In genomic region chrX:164420518-164420917, GRCm38 (mm10) we compare ENCODE assay signal across 8 mouse cellular contexts. TPM values are rescaled to one million over a fixed set of nuclear protein-coding genes. Genes with fewer than 3 reads are reported as not detected.
DNase-seq lines count a peak whose midpoint lies in the region; ATAC-seq and TF ChIP-seq lines count a peak whose summit lies in the region.

No protein-coding gene starts in this region.

- H3K27ac ChIP-seq in lung, embryonic 14.5 days (ENCODE audit: low read depth), result no peak overlapping the region
- H3K27ac ChIP-seq in embryonic fibroblast, embryonic 13.5 days (ENCODE audit: insufficient read depth, low read length), result no peak overlapping the region
- H3K27ac ChIP-seq in limb, embryonic 10.5 days, result no peak overlapping the region
- no peak overlapping the region for H3K27ac ChIP-seq in neural tube, embryonic 13.5 days (replicated peaks)

- no peak for TF ChIP-seq POLR2A in embryonic fibroblast, embryonic 13.5 days (IDR thresholded peaks at IDR 0.05; ENCODE audit: low read depth, low read length)

- H3K4me1 ChIP-seq in lung, embryonic 14.5 days (ENCODE audit: insufficient read depth), result no peaks in the 10 kb centered on the region
- no peaks in the 10 kb centered on the region for H3K4me1 ChIP-seq in embryonic fibroblast, embryonic 13.5 days (ENCODE audit: control insufficient read depth, insufficient read depth, low read length)
- H3K4me1 ChIP-seq in limb, embryonic 10.5 days, result peaks cover 3% of the 10 kb centered on the region; the same call in 1 of the 2 replicates
- H3K4me1 ChIP-seq in neural tube, embryonic 13.5 days (replicated peaks), result peaks cover 11% of the 10 kb centered on the region

- no peak for ATAC-seq in lung, embryonic 14.5 days (ENCODE audit: insufficient read depth)
- ATAC-seq in neural tube, embryonic 13.5 days (ENCODE audit: low read depth), result no peak

- H3K9ac ChIP-seq in lung, embryonic 14.5 days, result peak overlapping the region; percentile 64
- H3K9ac ChIP-seq in neural tube, embryonic 13.5 days, result peak overlapping the region; percentile 73

- no peak for DNase-seq in lung, embryonic 14.5 days
- no peak for DNase-seq in lung, postnatal 10 days
- no peak for DNase-seq in limb, embryonic 10.5 days (ENCODE audit: low spot score)
- no peak for DNase-seq in cerebellum, adult 11 months
- DNase-seq in cerebellum, postnatal 4 days (ENCODE audit: low spot score in 2 of 2), result no peak
- DNase-seq in thymus, postnatal 36 days, result no peak

- peaks cover 26% of the 10 kb centered on the region for H3K36me3 ChIP-seq in lung, embryonic 14.5 days (ENCODE audit: insufficient read depth)
- peaks cover 27% of the 10 kb centered on the region for H3K36me3 ChIP-seq in limb, embryonic 10.5 days
- H3K36me3 ChIP-seq in neural tube, embryonic 13.5 days, result 0 out of 2 replicates have a peak, but pooled peaks cover 4% of the 10 kb centered on the region

- no peak for TF ChIP-seq CTCF in lung, embryonic 14.5 days (IDR thresholded peaks at IDR 0.05; ENCODE audit: low read depth)
- no peak for TF ChIP-seq CTCF in embryonic fibroblast, embryonic 13.5 days (IDR thresholded peaks at IDR 0.05; ENCODE audit: borderline replicate concordance, insufficient read depth, low read length)

- no peaks in the 10 kb centered on the region for H3K9me3 ChIP-seq in lung, embryonic 14.5 days (ENCODE audit: low read depth, low read length)
- H3K9me3 ChIP-seq in limb, embryonic 10.5 days (replicated peaks), result no peaks in the 10 kb centered on the region
- H3K9me3 ChIP-seq in neural tube, embryonic 13.5 days, result no peaks in the 10 kb centered on the region

- peak overlapping the region; percentile 55 for H3K4me2 ChIP-seq in lung, embryonic 14.5 days
- peak overlapping the region; percentile 62 for H3K4me2 ChIP-seq in neural tube, embryonic 13.5 days

- H3K27me3 ChIP-seq in lung, embryonic 14.5 days (ENCODE audit: insufficient read depth, low read length), result no peaks in the 10 kb centered on the region
- peaks cover 94% of the 10 kb centered on the region for H3K27me3 ChIP-seq in limb, embryonic 10.5 days (ENCODE audit: low read depth, poor library complexity, severe bottlenecking)
- H3K27me3 ChIP-seq in neural tube, embryonic 13.5 days, result peaks cover 18% of the 10 kb centered on the region

- WGBS in lung, embryonic 14.5 days, result 42% methylated on average over 3 of the region's 3 CpGs
- WGBS in limb, embryonic 10.5 days, result 67% methylated on average over 3 of the region's 3 CpGs
- 64% methylated on average over 3 of the region's 3 CpGs for WGBS in neural tube, embryonic 13.5 days

- peak overlapping the region; percentile 55 for H3K4me3 ChIP-seq in lung, embryonic 14.5 days (ENCODE audit: low read depth, low read length)
- H3K4me3 ChIP-seq in embryonic fibroblast, embryonic 13.5 days (ENCODE audit: insufficient read depth, low read length), result peak overlapping the region; percentile 94
- peak overlapping the region; percentile 61 for H3K4me3 ChIP-seq in limb, embryonic 10.5 days
- H3K4me3 ChIP-seq in neural tube, embryonic 13.5 days, result peak overlapping the region; percentile 53

RNA-seq across cellular contexts. Expression of gene Piga, which starts 0.9 kb away (rescaled TPM):
- 21.3 and 23.3 TPM in 2 replicates for polyA plus RNA-seq in lung, embryonic 14.5 days (2014; fragmentation: Nextera tagmentation; extraction: Ambion mirVana)
- 11.3 and 13.7 TPM in 2 replicates for polyA plus RNA-seq in embryonic fibroblast, embryonic 13.5 days (2011; ENCODE audit: insufficient read length, low read depth, missing spikeins)
- polyA plus RNA-seq in limb, embryonic 10.5 days (2016; fragmentation: Nextera tagmentation; extraction: Ambion mirVana), result 22.0 and 23.0 TPM in 2 replicates
- 7.9 and 8.3 TPM in 2 replicates for polyA plus RNA-seq in neural tube, embryonic 13.5 days (2015; fragmentation: Nextera tagmentation; extraction: Ambion mirVana)

RNA-seq across cellular contexts. Expression of gene Asb11, which starts 16.3 kb away (rescaled TPM):
- not detected in 2 replicates for polyA plus RNA-seq in lung, embryonic 14.5 days (2014; fragmentation: Nextera tagmentation; extraction: Ambion mirVana)
- not detected in 2 replicates for polyA plus RNA-seq in embryonic fibroblast, embryonic 13.5 days (2011; ENCODE audit: insufficient read length, low read depth, missing spikeins)
- 0.16 TPM in 1 of 2 replicates, not detected in the other for polyA plus RNA-seq in limb, embryonic 10.5 days (2016; fragmentation: Nextera tagmentation; extraction: Ambion mirVana)
- not detected in 2 replicates for polyA plus RNA-seq in neural tube, embryonic 13.5 days (2015; fragmentation: Nextera tagmentation; extraction: Ambion mirVana)

RNA-seq across cellular contexts. Expression of gene Vegfd, which starts 47.3 kb away (rescaled TPM):
- polyA plus RNA-seq in lung, embryonic 14.5 days (2014; fragmentation: Nextera tagmentation; extraction: Ambion mirVana), result 40.1 and 45.0 TPM in 2 replicates
- polyA plus RNA-seq in embryonic fibroblast, embryonic 13.5 days (2011; ENCODE audit: insufficient read length, low read depth, missing spikeins), result 34.7 and 58.0 TPM in 2 replicates
- polyA plus RNA-seq in limb, embryonic 10.5 days (2016; fragmentation: Nextera tagmentation; extraction: Ambion mirVana), result 6.3 and 9.6 TPM in 2 replicates
- polyA plus RNA-seq in neural tube, embryonic 13.5 days (2015; fragmentation: Nextera tagmentation; extraction: Ambion mirVana), result 0.99 and 1.5 TPM in 2 replicates
